Mouse (Mus musculus) T-helper 1 cell (primary cell): ENCODE measurements around the gene Krtap5-4.
"Not testable (repeated sequence)": the region's sequence is repeated elsewhere in the genome, so short reads cannot be mapped to it uniquely, and the experiment has no call there.

Experiments used
- in situ Hi-C: fragments of 300-600 bp; cut with MboI, MseI; formaldehyde crosslinking; loops from one replicate; pipeline ENCODE4 v1.15.1; 2025; ENCODE audit warnings: high pct_unique_total_duplicates

Gene Krtap5-4

GRCm38 (mm10) chr7:142321637-142322306 lies 18.4 kb downstream of the Krtap5-4 start:
- in situ Hi-C loops: not testable (repeated sequence)

GRCm38 (mm10) chr7:142322641-142323040 lies 19.3 kb downstream of the Krtap5-4 start:
- in situ Hi-C loops: no loop called here

- in situ Hi-C loops: no loop called here
Observed at GRCm38 (mm10) chr7:142323396-142324117, 20.2 kb downstream of the Krtap5-4 start.

- in situ Hi-C loops: no loop called here
Observed at GRCm38 (mm10) chr7:142326714-142327445, 23.5 kb downstream of the Krtap5-4 start.

GRCm38 (mm10) chr7:142328507-142328906 lies 25.2 kb downstream of the Krtap5-4 start:
- in situ Hi-C loops: no loop called here

- in situ Hi-C loops: loop anchor here (10.0 kb wide), 1 partner anchor 345 kb away; no protein-coding TSS in a partner anchor
Observed at GRCm38 (mm10) chr7:142330271-142330724, 26.9 kb downstream of the Krtap5-4 start.

- in situ Hi-C loops: loop anchor here (10.0 kb wide), 1 partner anchor 344 kb away; no protein-coding TSS in a partner anchor
Observed at GRCm38 (mm10) chr7:142331281-142331680, 27.9 kb downstream of the Krtap5-4 start.

- in situ Hi-C loops: loop anchor here (10.0 kb wide), 1 partner anchor 342 kb away; no protein-coding TSS in a partner anchor
Observed at GRCm38 (mm10) chr7:142332741-142333140, 29.4 kb downstream of the Krtap5-4 start.

GRCm38 (mm10) chr7:142334246-142334645 lies 30.9 kb downstream of the Krtap5-4 start:
- in situ Hi-C loops: loop anchor here (10.0 kb wide), 1 partner anchor 341 kb away; no protein-coding TSS in a partner anchor

- in situ Hi-C loops: loop anchor here (5.0 to 10.0 kb wide), 3 partner anchors 42 to 340 kb away; partner anchors contain the start of gene Syt8
Observed at GRCm38 (mm10) chr7:142335151-142335550, 31.8 kb downstream of the Krtap5-4 start.

- in situ Hi-C loops: no loop called here
Observed at GRCm38 (mm10) chr7:142340269-142340970, 37.1 kb downstream of the Krtap5-4 start.

- in situ Hi-C loops: no loop called here
Observed at GRCm38 (mm10) chr7:142341564-142342246, 38.4 kb downstream of the Krtap5-4 start.

- in situ Hi-C loops: no loop called here
Observed at GRCm38 (mm10) chr7:142342247-142342640, 38.9 kb downstream of the Krtap5-4 start.

GRCm38 (mm10) chr7:142347542-142347941 lies 44.2 kb downstream of the Krtap5-4 start:
- in situ Hi-C loops: no loop called here

GRCm38 (mm10) chr7:142349308-142349961 lies 46.1 kb downstream of the Krtap5-4 start:
- in situ Hi-C loops: no loop called here

GRCm38 (mm10) chr7:142351569-142351968 lies 48.2 kb downstream of the Krtap5-4 start:
- in situ Hi-C loops: loop anchor here (10.0 kb wide), 1 partner anchor 663 kb away; no protein-coding TSS in a partner anchor

GRCm38 (mm10) chr7:142353854-142354253 lies 50.5 kb downstream of the Krtap5-4 start:
- in situ Hi-C loops: loop anchor here (10.0 kb wide), 1 partner anchor 661 kb away; no protein-coding TSS in a partner anchor
